Mouse (Mus musculus): ENCODE results near the gene Fam107b. TPM values are rescaled to one million over a fixed set of nuclear protein-coding genes. Genes with fewer than 3 reads are reported as not detected.

Gene Fam107b
- total RNA-seq, 2 experiments from 2014 or later, result 11.2 to 19.0 TPM

DNA sequence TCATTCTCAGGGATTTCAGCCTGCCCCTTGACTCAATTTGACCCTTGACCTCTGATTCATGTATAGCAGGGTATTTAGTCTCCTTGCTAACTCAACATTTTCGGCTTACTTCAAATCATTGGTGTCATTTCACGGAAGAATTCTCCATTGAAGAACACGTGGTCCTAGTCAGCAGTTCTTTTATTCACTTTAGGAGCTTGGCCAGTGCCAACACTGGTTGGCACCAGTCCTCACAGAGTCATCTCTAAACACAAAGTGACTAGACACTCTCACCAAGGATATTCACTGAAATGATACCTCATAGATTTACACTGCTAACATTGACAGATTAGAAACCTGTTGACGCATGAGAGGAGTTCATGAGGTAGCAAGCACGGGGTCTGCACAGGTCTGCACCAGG is 32.9 kb downstream of the Fam107b start:
- no peak for DNase-seq (ENCODE audit: low spot score in 2 of 2)

GRCm38 (mm10) chr2:3608868-3609854 is 38.9 kb downstream of the Fam107b start:
- no peak for DNase-seq (ENCODE audit: low spot score in 2 of 2)

DNA sequence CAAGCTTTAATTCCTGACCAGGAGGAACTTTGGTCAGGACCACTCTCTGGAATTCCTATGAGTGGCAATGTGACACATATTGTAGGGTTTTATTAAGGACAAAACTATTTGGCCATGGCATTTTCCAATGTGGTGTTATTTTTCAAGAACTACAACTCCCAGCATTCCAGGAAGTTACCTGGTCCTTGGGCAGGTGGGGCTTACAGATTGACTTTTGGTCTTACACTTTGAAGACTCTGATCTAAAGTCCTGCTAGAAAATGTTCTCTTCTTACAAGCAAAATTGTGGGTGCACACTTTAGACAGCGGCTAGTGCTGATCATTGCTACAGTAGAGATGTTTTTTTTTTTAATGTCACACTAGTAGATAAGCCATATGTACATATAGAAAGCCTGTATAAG is 48.2 kb downstream of the Fam107b start:
- no peak for DNase-seq (ENCODE audit: low spot score in 2 of 2)

GRCm38 (mm10) chr2:3621568-3621967 is 51.3 kb downstream of the Fam107b start:
- DNase-seq (ENCODE audit: low spot score in 2 of 2), result no peak

GRCm38 (mm10) chr2:3622158-3622557 is 51.9 kb downstream of the Fam107b start:
- DNase-seq (ENCODE audit: low spot score in 2 of 2), result no peak

DNA sequence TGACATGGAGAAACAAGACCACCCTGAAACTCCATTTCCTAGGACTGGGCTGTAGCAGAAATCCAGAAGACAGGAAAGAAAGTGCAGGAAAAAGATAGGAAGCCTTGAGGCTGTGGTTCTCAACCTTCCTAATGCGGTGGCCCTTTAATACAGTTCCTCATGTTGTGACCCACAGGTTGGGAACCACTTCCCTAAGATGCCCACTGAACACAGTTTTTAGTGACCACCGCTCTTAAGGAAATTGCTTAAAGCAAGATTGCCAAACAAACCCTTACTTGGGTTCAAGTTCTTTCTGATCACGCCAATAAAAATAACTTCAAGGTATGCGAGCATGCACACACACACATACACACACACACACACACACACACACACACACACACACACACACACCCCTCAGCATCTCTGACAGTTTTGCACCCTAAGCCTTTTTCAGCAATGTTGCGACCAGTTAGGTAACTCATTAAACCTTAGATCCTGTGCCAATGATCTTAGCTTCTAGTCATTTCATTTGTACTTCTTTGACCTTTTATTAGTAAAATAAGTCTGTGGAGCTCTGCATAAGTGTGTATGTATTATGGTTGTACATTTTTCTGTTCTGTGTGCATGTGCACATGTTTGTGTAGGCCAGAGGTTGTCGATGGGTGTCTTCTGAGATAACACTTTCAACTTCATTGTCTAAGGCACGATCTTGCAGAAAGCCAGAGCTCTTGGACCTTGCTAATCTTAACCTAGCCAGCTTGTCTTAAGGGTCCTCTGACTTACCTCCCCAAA is 53.1 kb downstream of the Fam107b start:
- no peak for DNase-seq (ENCODE audit: low spot score in 2 of 2)

DNA sequence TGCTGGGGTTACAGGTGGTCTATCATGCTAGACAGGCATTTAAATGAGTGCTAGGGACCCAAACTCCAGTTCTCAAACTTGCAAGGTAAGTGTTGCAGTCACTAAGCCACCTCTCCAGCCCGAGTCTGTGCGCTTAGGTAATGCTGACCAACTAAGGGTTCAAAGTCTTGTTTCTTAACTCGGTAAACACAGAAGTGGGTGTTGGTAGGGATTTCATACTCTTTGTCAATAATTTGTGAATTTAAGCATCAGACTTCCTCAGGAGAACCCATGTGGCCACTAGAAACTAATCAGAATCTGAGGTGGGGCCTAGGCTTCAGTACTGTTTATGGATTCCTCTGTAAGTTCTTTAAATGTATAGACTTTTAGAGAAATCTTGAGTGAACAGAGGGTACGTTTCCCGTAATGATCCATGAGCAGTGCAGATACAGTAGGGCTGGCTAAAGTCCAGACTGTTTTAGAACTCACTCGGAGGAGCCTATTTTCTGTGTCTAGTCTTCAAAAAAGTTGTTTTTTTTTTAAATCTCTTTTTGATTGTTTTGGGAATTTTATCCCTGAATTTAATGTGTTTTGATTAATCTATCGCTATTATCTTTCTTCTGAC is 53.8 kb downstream of the Fam107b start:
- no peak for DNase-seq (ENCODE audit: low spot score in 2 of 2)

DNA sequence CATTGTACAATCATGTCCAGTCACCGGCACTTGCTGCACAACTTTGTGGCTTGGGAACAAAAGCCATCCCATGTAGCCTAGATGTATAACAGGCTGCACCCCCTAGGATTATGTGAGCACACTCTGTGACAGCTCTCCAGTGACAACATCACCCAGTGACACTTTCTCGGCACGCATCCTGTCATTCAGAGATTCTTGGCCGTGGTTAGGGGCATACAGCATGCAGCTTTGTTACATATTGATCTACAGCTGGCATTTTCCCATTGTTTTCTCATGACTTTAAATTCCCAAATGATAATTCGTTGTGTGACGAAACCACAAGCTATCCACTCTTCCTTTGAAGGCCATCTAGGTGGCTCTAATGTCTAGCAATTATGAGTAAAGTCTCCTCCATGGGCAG is 58.8 kb downstream of the Fam107b start:
- no peak for DNase-seq (ENCODE audit: low spot score in 2 of 2)

DNA sequence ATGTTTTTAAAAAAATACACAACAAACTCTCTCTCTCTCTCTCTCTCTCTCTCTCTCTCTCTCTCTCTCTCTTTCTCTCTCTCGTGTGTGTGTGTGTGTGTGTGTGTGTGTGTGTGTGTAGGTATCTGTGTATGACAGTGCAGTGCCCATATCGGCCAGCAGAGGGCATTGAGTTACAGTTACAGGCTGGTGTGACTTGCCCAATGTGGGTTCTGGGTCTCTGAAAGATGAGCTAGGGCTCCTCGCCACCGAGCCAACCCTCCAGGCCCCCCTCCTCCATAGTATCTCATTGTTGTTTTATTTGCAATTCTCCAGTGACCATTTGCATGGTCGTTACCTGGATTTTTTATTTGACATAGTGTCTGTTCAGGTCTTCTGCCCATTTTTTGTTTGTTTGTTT is 59.5 kb downstream of the Fam107b start:
- no peak for DNase-seq (ENCODE audit: low spot score in 2 of 2)

- DNase-seq (ENCODE audit: low spot score in 2 of 2), result no peak
Observed at GRCm38 (mm10) chr2:3630769-3631477, 60.6 kb downstream of the Fam107b start.

- no peak for DNase-seq (ENCODE audit: low spot score in 2 of 2)
Observed at GRCm38 (mm10) chr2:3633137-3633536, 62.8 kb downstream of the Fam107b start.

DNA sequence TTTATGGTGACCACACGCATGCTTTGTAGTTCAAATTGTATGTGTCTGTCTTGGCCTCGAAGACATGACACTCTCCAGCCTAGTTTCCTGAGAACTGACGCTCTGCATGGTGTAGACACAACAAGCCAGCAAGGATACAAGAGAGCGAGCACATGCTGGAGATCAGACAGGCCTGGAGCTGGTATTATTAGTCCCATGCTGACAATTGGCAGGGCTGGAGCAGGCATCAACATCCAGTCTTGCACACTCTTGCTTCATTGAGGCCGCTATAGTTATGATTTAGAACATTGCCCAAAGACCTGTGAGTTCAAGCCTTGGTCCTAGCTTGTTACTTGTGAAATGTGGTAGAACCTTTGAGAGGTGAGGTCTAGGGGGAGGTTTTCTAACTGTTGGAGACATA is 66.5 kb downstream of the Fam107b start:
- DNase-seq (ENCODE audit: low spot score in 2 of 2), result no peak

GRCm38 (mm10) chr2:3641001-3641770 is 70.9 kb downstream of the Fam107b start:
- DNase-seq (ENCODE audit: low spot score in 2 of 2), result no peak

DNA sequence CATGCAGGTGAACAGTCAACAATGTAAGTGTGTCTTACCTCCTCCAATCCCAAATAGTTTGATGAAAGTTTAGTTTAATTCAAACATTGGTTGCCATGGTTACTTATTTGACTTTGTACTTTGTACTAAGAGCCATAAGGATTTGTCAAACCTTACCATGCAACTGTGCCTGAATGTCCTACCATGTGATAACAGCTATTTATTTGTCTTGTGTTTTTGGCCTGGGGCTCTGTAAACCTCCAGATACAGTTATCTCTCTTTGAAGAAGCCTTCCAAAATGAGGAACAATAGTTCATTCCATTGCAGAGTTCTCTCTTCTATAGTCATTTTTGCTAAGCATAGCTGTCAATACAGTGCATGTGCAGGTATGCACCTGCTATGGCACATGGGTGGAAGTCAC is 72.7 kb downstream of the Fam107b start:
- no peak for DNase-seq (ENCODE audit: low spot score in 2 of 2)

GRCm38 (mm10) chr2:3645741-3646140 is 75.5 kb downstream of the Fam107b start:
- DNase-seq (ENCODE audit: low spot score in 2 of 2), result no peak

DNA sequence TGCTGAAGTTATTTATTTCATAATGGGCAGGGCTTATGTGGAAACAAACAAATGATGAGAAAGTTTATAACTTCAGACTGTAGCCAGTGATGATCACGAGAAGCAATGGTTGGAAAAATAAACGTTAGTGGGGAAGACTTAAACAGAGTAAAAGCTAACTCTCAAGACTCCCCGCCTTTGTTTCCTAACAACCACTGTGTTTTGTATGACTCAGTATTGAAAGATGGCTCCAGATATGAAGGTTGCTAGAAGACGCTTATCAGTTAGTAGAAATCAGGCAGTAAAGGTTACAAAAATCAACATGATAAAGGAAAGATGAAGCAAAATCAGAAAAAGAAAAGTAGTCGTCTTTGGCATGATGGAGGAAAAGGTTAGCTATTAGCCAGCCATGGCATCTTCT is 78.9 kb downstream of the Fam107b start:
- DNase-seq (ENCODE audit: low spot score in 2 of 2), result no peak

- DNase-seq (ENCODE audit: low spot score in 2 of 2), result no peak
Observed at GRCm38 (mm10) chr2:3654606-3655005, 84.3 kb downstream of the Fam107b start.

GRCm38 (mm10) chr2:3656091-3656490 is 85.8 kb downstream of the Fam107b start:
- no peak for DNase-seq (ENCODE audit: low spot score in 2 of 2)

DNA sequence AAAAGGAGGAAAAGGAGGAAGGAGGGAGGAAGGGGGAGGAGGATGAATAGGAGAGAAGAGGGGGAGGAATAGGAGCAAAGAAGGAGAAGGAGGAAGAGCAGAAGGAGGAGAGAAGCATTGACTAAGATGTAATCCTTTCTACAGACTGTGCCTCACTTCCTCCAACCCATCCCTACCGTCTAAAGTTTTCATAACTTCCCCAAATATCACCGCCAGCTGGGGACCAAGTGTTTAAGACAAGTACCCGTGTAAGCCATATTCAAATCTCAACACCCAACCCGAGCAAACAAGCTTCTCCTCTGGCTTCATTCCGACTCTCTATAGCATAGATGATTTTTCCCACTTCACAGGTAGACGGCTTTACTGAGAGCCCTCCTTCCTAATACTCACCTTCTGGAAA is 86.5 kb downstream of the Fam107b start:
- DNase-seq (ENCODE audit: low spot score in 2 of 2), result no peak

GRCm38 (mm10) chr2:3657376-3657775 is 87.1 kb downstream of the Fam107b start:
- no peak for DNase-seq (ENCODE audit: low spot score in 2 of 2)
